Mouse (Mus musculus) embryonic fibroblast, embryonic 13.5 days (primary cell): ENCODE results near the gene Lrrc56.

Experiments used
- CTCF ChIP-seq: IDR thresholded peaks from 2 replicates; pipeline ENCODE4 v1.5.1; 2011; ENCODE audit warnings: mild to moderate bottlenecking, control low read depth, low read length, moderate library complexity, borderline replicate concordance; ENCODE audit not compliant: insufficient read depth
- POLR2A ChIP-seq: IDR thresholded peaks from 2 replicates; pipeline ENCODE4 v1.6.1; 2011; ENCODE audit warnings: low read depth, mild to moderate bottlenecking, control low read depth, low read length, moderate library complexity

GRCm38 (mm10) chr7:141192776-141193347, 1.1 kb upstream of the Lrrc56 start:
- TF ChIP-seq CTCF (no peak), POLR2A (0 out of 2 replicates have a peak, but pooled peaks have one; percentile 14)
